Mouse (Mus musculus) liver, embryonic 16.5 days (tissue): ENCODE results near the gene Enpp4. TPM values are rescaled to one million over a fixed set of nuclear protein-coding genes. Genes with fewer than 3 reads are reported as not detected.

Experiments
- ATAC-seq: fragments of 200-750 bp; cut with Nextera tagmentation; 2 replicates; pipeline ENCODE4 v1.8.0; 2017; ENCODE audit warnings: low read depth, mild to moderate bottlenecking, moderate number of reproducible peaks, moderate library complexity
- H3K27ac ChIP-seq: fragments of 300-500 bp; sonication (generic); 2 replicates; pipeline ENCODE4 v1.5.1; 2014; ENCODE audit warnings: mild to moderate bottlenecking, low read length
- H3K27me3 ChIP-seq: fragments of 300-500 bp; sonication (generic); 2 replicates; pipeline ENCODE4 v1.6.1; 2014; ENCODE audit warnings: low read depth, low read length, mixed read lengths; ENCODE audit not compliant: control insufficient read depth, insufficient read depth
- H3K36me3 ChIP-seq: fragments of 300-500 bp; sonication (generic); 2 replicates; pipeline ENCODE4 v1.6.1; 2014; ENCODE audit warnings: mild to moderate bottlenecking; ENCODE audit not compliant: control insufficient read depth, insufficient read depth
- H3K4me1 ChIP-seq: fragments of 300-500 bp; sonication (generic); 2 replicates; pipeline ENCODE4 v1.6.1; 2014; ENCODE audit warnings: low read depth, low read length, mixed read lengths; ENCODE audit not compliant: control insufficient read depth
- H3K4me2 ChIP-seq: fragments of 300-500 bp; sonication (generic); 2 replicates; pipeline ENCODE4 v1.6.1; 2014; ENCODE audit warnings: low read depth, low read length, mixed read lengths
- H3K4me3 ChIP-seq: fragments of 300-500 bp; sonication (generic); 2 replicates; pipeline ENCODE4 v1.5.1; 2014; ENCODE audit warnings: low read depth, mild to moderate bottlenecking, low read length
- H3K9ac ChIP-seq: fragments of 300-500 bp; sonication (generic); 2 replicates; pipeline ENCODE4 v1.6.1; 2014; ENCODE audit warnings: low read depth, low read length
- H3K9me3 ChIP-seq: fragments of 300-500 bp; sonication (generic); replicated peaks from 2 replicates; pipeline ENCODE4 v1.6.1; 2016; ENCODE audit warnings: low read length; ENCODE audit not compliant: control insufficient read depth
- WGBS: fragments of 180-500 bp; shearing (Covaris S2); extraction: QIAGEN DNeasy Blood & Tissue Kit; methylation state at CpG from one replicate; pipeline ENCODE4 v1.1.7; 2014; ENCODE audit not compliant: insufficient replicate concordance; 5-methylcytosine and 5-hydroxymethylcytosine counted together
- polyA plus RNA-seq: library from polyadenylated mRNA; unstranded; fragments of >200 nt; fragmentation: Nextera tagmentation; extraction: Ambion mirVana; gene quantifications from 2 replicates; pipeline ENCODE4 v1.2.1, GENCODE M21; 2015

Enpp4 gene
- polyA plus RNA-seq, 1 experiment from 2014 or later: 4.1 TPM

DNA sequence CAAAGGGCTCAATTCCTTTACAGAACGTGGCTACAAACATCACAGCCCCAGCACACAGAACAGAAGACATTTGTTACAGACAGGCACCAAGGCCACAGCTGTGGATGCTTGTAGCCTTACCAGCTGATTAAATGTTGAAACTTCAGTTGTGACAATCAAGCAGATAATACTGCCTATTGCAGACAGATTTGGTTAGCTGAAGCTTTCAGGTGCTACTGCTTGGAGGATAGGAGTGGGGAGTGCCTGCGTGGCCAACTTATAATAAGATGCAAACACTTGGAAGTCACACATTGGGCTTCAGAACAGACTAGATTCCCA lies 27.8 kb downstream of the Enpp4 start:
- WGBS: 55% methylated on average over 2 of the region's 2 CpGs
- no peak for ATAC-seq
- Histone ChIP-seq H3K4me1 (no peaks in the 10 kb centered on the region; the same call in 1 of the 2 replicates), H3K4me2 (no peak overlapping the region), H3K27me3 (no peaks in the 10 kb centered on the region), H3K36me3 (no peaks in the 10 kb centered on the region), H3K9me3 (no peaks in the 10 kb centered on the region), H3K9ac (no peak overlapping the region), H3K27ac (no peak overlapping the region), H3K4me3 (no peak overlapping the region)

- Histone ChIP-seq H3K9me3 (no peaks in the 10 kb centered on the region), H3K9ac (no peak overlapping the region), H3K4me3 (no peak overlapping the region), H3K27ac (no peak overlapping the region), H3K4me2 (no peak overlapping the region), H3K4me1 (no peaks in the 10 kb centered on the region; the same call in 1 of the 2 replicates), H3K27me3 (no peaks in the 10 kb centered on the region), H3K36me3 (no peaks in the 10 kb centered on the region)
- 62% methylated on average over 12 of the region's 12 CpGs for WGBS
- no peak for ATAC-seq
These were observed 28.3 kb downstream of the Enpp4 start for GRCm38 (mm10) chr17:44077146-44077842.

GRCm38 (mm10) chr17:44076051-44076680 lies 29.4 kb downstream of the Enpp4 start:
- H3K9me3 ChIP-seq: no peaks in the 10 kb centered on the region
- H3K27me3 ChIP-seq: no peaks in the 10 kb centered on the region
- no peak overlapping the region for H3K27ac ChIP-seq
- no peak overlapping the region for H3K4me2 ChIP-seq
- no peaks in the 10 kb centered on the region for H3K36me3 ChIP-seq
- WGBS: 44% methylated on average over 6 of the region's 6 CpGs
- no peak overlapping the region for H3K4me3 ChIP-seq
- H3K4me1 ChIP-seq: no peaks in the 10 kb centered on the region; the same call in 1 of the 2 replicates
- no peak for ATAC-seq
- H3K9ac ChIP-seq: no peak overlapping the region

DNA sequence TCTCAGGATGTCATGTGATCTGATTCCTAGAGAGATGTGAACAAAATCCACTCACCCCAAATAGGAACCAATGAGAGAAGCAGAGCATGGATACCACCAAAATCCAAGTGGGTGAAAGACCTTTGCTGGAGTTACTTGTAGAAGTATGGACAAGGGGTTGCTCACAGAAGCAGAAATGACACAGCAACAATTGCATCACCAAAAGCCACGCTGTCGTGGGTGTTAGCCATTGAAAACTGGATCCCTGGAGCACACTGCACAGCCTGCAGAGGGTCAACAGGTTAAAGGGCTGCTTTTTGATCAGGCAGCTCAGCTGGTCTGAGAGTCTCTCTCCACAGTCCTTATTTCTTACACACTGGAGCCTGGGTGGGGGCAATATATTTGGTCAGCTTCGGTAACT lies 30.0 kb downstream of the Enpp4 start:
- Histone ChIP-seq H3K4me2 (no peak overlapping the region), H3K4me1 (no peaks in the 10 kb centered on the region; the same call in 1 of the 2 replicates), H3K4me3 (no peak overlapping the region), H3K27me3 (no peaks in the 10 kb centered on the region), H3K9ac (no peak overlapping the region), H3K27ac (no peak overlapping the region), H3K36me3 (no peaks in the 10 kb centered on the region), H3K9me3 (no peaks in the 10 kb centered on the region)
- no peak for ATAC-seq
- 55% methylated on average over 3 of the region's 3 CpGs for WGBS

DNA sequence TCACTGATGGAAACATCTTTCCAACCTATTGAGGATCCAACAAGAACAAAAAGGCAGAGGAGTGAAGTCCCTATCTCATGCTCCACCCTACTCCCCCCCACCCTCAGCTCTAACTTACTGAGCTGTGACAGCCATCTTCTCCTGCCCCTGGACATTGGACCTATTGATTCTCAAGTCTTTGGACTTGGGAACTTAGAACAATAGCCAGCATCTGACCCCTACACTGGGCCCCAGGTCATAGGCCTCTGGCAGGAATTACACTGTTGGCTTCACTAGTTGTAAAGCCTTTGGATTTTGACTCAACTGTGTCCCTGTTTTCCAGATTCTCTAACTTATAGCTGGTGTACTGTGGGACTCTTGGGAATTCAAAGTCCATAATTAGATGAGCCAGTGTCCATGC lies 33.9 kb downstream of the Enpp4 start:
- Histone ChIP-seq H3K9ac (no peak overlapping the region), H3K27me3 (no peaks in the 10 kb centered on the region), H3K4me3 (no peak overlapping the region), H3K36me3 (no peaks in the 10 kb centered on the region), H3K4me2 (no peak overlapping the region), H3K27ac (no peak overlapping the region), H3K9me3 (no peaks in the 10 kb centered on the region), H3K4me1 (no peaks in the 10 kb centered on the region)
- ATAC-seq: no peak

GRCm38 (mm10) chr17:44068876-44069275 lies 36.7 kb downstream of the Enpp4 start:
- ATAC-seq: no peak
- Histone ChIP-seq H3K9ac (no peak overlapping the region), H3K9me3 (no peaks in the 10 kb centered on the region), H3K4me1 (no peaks in the 10 kb centered on the region), H3K4me2 (no peak overlapping the region), H3K36me3 (no peaks in the 10 kb centered on the region), H3K27ac (no peak overlapping the region), H3K27me3 (no peaks in the 10 kb centered on the region), H3K4me3 (no peak overlapping the region)
- 51% methylated on average over 6 of the region's 6 CpGs for WGBS

DNA sequence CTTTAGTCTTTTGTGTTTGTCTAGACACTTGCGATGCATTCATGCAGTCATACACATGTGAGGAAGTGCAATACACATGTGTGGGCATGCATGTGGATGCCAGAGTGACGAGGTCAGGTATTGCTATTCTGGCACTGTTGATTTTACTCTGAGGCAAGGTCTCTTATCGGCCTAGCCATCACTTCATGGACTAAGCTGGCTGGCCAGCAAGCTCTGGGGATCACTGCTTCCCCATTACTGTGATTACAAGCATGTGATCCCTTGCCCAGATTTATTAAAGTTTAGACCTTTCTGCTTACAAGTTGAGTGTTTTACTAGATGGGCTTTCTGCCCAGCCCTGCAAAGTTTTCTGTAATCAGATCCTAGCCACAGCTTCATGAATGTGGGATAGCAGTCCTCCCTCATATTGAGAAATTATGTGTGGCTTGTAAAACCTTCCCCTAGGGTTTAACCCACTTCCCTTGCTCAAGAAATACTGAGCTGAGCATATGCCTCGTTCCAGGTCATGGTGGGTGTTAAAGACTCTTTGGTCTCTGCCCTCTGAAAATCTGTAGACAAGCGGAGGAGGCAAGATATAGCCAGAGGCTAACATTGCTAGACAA lies 44.2 kb downstream of the Enpp4 start:
- Histone ChIP-seq H3K4me1 (no peaks in the 10 kb centered on the region), H3K36me3 (no peaks in the 10 kb centered on the region), H3K9me3 (no peaks in the 10 kb centered on the region), H3K4me3 (no peak overlapping the region), H3K27me3 (no peaks in the 10 kb centered on the region), H3K4me2 (no peak overlapping the region), H3K27ac (no peak overlapping the region), H3K9ac (no peak overlapping the region)
- WGBS: 58% methylated on average over 5 of the region's 5 CpGs
- no peak for ATAC-seq

- Histone ChIP-seq H3K9ac (no peak overlapping the region), H3K4me2 (no peak overlapping the region), H3K4me1 (no peaks in the 10 kb centered on the region), H3K4me3 (no peak overlapping the region), H3K27ac (no peak overlapping the region), H3K27me3 (no peaks in the 10 kb centered on the region), H3K9me3 (no peaks in the 10 kb centered on the region), H3K36me3 (no peaks in the 10 kb centered on the region)
- ATAC-seq: no peak
- WGBS: 68% methylated on average over 1 of the region's 1 CpGs
These were observed 44.8 kb downstream of the Enpp4 start for GRCm38 (mm10) chr17:44060781-44061180.

- peaks cover 1% of the 10 kb centered on the region for H3K4me1 ChIP-seq
- no peaks in the 10 kb centered on the region for H3K36me3 ChIP-seq
- H3K9me3 ChIP-seq: no peaks in the 10 kb centered on the region
- no peak overlapping the region for H3K27ac ChIP-seq
- no peak overlapping the region for H3K4me2 ChIP-seq
- H3K9ac ChIP-seq: no peak overlapping the region
- ATAC-seq: no peak
- no peaks in the 10 kb centered on the region for H3K27me3 ChIP-seq
- H3K4me3 ChIP-seq: no peak overlapping the region
These were observed 47.5 kb downstream of the Enpp4 start for GRCm38 (mm10) chr17:44058145-44058544.
